Mouse (Mus musculus): ENCODE measurements around the gene Krt76.

The Krt76 gene

DNA sequence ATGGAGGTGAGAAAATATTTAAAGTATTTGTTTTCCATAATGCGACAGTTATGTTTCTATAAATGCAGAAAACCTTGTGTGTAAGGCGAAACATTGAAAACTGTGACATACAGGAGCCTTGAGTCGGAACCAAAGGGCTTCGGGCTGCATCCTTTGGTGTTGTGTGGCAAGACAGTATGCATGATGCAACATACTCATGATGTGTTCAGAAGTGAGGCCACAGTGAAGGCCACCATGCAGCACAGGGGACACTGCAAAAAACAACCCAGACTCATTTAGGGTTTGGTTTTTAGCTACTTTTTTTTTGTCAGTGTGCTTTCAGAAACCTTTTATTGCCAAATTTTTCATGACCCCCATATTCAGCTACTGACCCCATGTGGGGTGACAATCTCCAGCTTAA, 2.5 kb upstream of the Krt76 start:
- no peaks in the 10 kb centered on the region for H3K27me3 ChIP-seq (ENCODE audit: control insufficient read depth, insufficient read depth, low read length, poor library complexity, severe bottlenecking)
- no peaks in the 10 kb centered on the region for H3K36me3 ChIP-seq (ENCODE audit: control insufficient read depth, insufficient read depth, low read length, poor library complexity, severe bottlenecking)
- no peak for DNase-seq (ENCODE audit: low read depth, low spot score)

DNA sequence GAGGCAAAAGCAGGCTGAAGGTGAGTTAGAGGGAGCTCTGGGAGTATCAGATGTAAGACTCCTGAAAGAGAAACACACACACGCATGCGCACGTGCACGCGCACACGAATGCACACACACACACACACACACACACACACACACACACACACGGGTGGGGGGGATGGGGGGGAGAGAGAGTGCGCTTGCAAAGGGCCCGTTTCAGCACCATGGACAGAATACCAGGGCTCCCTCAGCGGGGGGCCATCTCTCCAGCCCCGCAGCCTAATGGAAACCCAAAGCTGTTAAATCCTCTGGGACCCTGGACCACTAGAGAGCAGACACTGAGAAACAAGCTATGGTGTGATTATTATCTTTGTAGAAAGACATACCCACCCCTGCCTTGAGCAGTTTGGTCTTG, 12.9 kb downstream of the Krt76 start:
- H3K36me3 ChIP-seq (ENCODE audit: control insufficient read depth, insufficient read depth, low read length, poor library complexity, severe bottlenecking): no peaks in the 10 kb centered on the region
- DNase-seq (ENCODE audit: low read depth, low spot score): no peak
- no peaks in the 10 kb centered on the region; the same call in 1 of the 2 replicates for H3K27me3 ChIP-seq (ENCODE audit: control insufficient read depth, insufficient read depth, low read length, poor library complexity, severe bottlenecking)

DNA sequence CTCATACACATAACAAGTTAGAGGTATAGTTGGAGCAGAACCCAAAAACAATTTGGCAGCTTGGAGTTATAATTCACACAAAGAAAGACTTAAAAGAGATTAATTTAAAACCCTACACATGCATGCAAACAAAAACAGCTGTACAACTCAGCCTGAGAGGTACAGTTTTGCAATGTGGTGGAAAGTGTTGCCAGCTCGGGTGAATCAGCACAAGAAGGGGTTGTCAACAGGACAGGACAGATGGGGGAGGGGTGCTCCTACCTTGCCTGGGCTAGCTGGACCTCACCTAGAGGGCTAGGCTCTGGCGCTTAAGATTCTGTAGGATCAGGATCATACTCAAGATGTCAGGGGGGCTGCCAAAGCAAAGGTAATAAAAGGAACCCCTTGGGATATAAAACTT, 14.7 kb downstream of the Krt76 start:
- no peaks in the 10 kb centered on the region; the same call in 1 of the 2 replicates for H3K27me3 ChIP-seq (ENCODE audit: control insufficient read depth, insufficient read depth, low read length, poor library complexity, severe bottlenecking)
- DNase-seq (ENCODE audit: low read depth, low spot score): no peak
- H3K36me3 ChIP-seq (ENCODE audit: control insufficient read depth, insufficient read depth, low read length, poor library complexity, severe bottlenecking): no peaks in the 10 kb centered on the region

DNA sequence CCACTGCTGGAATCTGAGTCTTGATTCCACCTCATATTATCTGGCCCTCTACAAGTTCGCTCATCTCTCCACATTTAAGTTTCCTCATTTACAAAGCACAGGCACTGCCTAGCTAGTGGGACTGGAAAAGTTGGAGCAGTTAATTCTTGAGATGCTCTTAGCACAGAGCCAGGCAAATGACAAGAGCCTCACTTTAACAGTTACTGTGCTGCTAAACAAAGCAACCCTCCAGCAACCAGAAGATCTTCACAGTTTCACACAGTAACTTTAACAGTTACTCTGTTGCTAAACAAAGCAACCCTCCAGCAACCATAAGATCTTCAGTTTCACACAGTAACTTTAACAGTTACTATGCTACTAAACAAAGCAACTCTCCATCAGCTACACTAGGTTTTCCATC, 18.3 kb downstream of the Krt76 start:
- H3K27me3 ChIP-seq (ENCODE audit: control insufficient read depth, insufficient read depth, low read length, poor library complexity, severe bottlenecking): no peaks in the 10 kb centered on the region; the same call in 1 of the 2 replicates
- no peak for DNase-seq (ENCODE audit: low read depth, low spot score)

DNA sequence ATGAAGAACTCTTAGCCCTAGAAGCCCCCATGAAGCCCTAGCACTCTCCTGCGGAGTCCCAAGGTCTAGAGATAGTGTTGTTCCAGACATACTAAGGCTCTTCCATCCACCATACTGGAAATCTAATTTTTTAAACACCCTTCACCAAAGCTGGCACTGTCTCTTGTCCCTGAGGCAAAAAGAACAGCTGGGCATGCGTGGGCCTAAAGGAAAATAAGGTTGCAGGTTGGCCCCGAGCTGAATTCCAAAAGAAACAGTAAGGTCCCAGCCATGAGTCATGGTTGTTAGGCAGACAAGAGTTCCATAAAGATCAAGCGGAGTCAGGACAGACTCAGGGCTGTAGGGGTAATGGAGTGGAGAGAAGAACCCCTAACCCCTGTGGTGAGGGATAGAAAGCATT, 19.5 kb downstream of the Krt76 start:
- no peaks in the 10 kb centered on the region for H3K27me3 ChIP-seq (ENCODE audit: control insufficient read depth, insufficient read depth, low read length, poor library complexity, severe bottlenecking)
- no peaks in the 10 kb centered on the region for H3K36me3 ChIP-seq (ENCODE audit: control insufficient read depth, insufficient read depth, low read length, poor library complexity, severe bottlenecking)
- no peak for DNase-seq (ENCODE audit: low read depth, low spot score)

More for the DNA sequence above, 18.3 kb downstream of the Krt76 start:
- no peaks in the 10 kb centered on the region for H3K36me3 ChIP-seq (ENCODE audit: control insufficient read depth, insufficient read depth, low read length, poor library complexity, severe bottlenecking)

DNA sequence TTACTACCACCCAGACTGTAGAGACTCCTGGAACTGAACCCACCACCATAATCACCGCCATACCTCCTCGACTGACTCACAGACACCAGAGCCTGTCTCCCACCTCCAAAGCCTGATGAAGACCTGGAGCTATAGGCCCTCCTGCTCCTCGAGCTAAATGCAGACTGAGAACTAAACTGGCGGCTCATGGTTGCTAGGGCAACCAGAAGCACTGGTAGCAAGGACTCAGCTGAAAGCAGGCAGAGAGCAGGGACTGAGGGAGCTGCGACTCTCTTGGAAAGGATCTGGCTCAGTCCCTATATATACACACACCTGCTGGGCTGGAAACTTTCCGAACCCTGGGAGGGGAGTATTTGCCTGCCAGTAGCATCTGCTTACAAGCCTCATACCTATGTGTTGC, 23.3 kb downstream of the Krt76 start, which contains the start of gene Krt77:
Gene Krt77 (minus strand): TSS at position 275 of the 400 bp plus-strand sequence.
- Histone ChIP-seq H3K27me3 (ENCODE audit: control insufficient read depth, insufficient read depth, low read length, poor library complexity, severe bottlenecking) (no peaks in the 10 kb centered on the region), H3K36me3 (ENCODE audit: control insufficient read depth, insufficient read depth, low read length, poor library complexity, severe bottlenecking) (no peaks in the 10 kb centered on the region)
- no peak for DNase-seq (ENCODE audit: low read depth, low spot score)

DNA sequence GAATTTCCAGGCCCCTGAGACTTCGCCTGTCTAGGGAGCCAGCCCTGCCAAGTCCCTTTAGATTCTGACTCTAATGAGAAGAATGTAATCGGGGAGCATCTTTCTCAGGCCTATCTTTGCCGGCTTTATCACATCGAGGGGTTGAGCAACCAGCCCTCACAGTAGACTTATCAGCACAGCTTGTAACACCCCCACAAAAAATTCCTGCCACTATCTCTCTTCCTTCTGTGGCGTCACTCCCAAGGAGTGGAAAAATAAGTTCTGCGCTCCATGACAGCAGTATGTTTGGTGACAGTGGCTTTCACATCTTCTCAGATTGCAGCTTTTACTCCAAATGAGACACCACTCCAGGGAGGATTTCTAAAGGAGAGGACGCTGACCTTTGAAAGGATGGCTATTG, 26.0 kb downstream of the Krt76 start:
- Histone ChIP-seq H3K27me3 (ENCODE audit: control insufficient read depth, insufficient read depth, low read length, poor library complexity, severe bottlenecking) (no peaks in the 10 kb centered on the region), H3K36me3 (ENCODE audit: control insufficient read depth, insufficient read depth, low read length, poor library complexity, severe bottlenecking) (no peaks in the 10 kb centered on the region)
- no peak for DNase-seq (ENCODE audit: low read depth, low spot score)

DNA sequence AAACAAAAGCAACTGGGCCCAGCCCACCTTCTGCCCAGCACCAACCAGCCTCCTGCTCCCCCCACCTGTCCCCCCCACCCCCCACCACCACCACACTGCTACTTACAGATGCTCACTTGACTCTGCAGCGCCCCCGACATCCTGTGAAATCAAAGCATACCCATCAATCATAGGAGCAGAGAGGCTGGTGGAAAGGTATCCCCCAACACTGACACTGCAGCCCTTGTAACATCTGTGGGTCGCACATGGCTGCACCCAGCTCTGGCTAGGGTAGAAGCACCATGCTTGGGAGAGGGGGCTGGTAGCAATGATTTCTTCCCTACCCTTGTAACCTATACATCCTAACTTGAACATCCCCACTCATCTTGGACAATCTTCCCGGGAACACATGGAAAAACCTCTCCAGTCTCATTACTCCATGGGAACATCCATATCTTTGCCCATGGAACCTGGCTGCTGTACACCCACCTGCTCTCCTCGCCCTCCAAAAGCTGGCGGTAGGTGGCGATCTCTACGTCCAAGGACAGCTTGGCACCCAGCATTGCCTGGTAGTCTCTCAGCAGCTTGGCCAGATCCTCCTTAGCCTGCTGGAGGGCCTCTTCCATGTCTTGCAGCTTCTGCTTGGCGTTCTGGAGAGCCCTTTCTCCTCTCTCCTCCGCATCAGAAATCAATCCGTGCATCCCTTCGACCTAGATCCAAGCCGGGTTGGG, 32.1 kb downstream of the Krt76 start:
- no peak for DNase-seq (ENCODE audit: low read depth, low spot score)
- Histone ChIP-seq H3K27me3 (ENCODE audit: control insufficient read depth, insufficient read depth, low read length, poor library complexity, severe bottlenecking) (no peaks in the 10 kb centered on the region), H3K36me3 (ENCODE audit: control insufficient read depth, insufficient read depth, low read length, poor library complexity, severe bottlenecking) (no peaks in the 10 kb centered on the region)

DNA sequence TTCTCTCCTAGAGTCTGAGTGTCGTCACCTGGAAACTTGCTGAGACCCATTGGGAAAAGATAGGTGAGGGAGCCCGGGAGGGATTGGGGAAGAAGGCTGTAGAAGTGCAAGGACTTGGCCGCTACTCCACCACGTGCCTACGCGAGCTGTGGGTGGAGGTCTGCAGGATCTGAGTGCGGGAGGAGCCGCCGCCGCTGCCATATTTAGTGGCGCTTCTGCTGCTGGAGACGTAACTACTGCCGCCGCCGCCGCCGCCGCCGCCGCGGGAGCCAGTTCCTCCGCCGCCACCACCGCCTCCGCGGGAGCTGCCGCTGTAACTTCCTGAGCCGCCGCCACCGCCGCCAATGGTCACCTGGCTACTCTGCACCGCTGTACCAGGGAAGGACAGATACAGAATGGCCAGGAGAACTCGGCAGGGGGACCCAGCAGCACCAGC, 33.0 kb downstream of the Krt76 start:
- Histone ChIP-seq H3K27me3 (ENCODE audit: control insufficient read depth, insufficient read depth, low read length, poor library complexity, severe bottlenecking) (no peaks in the 10 kb centered on the region), H3K36me3 (ENCODE audit: control insufficient read depth, insufficient read depth, low read length, poor library complexity, severe bottlenecking) (no peaks in the 10 kb centered on the region)
- no peak for DNase-seq (ENCODE audit: low read depth, low spot score)

DNA sequence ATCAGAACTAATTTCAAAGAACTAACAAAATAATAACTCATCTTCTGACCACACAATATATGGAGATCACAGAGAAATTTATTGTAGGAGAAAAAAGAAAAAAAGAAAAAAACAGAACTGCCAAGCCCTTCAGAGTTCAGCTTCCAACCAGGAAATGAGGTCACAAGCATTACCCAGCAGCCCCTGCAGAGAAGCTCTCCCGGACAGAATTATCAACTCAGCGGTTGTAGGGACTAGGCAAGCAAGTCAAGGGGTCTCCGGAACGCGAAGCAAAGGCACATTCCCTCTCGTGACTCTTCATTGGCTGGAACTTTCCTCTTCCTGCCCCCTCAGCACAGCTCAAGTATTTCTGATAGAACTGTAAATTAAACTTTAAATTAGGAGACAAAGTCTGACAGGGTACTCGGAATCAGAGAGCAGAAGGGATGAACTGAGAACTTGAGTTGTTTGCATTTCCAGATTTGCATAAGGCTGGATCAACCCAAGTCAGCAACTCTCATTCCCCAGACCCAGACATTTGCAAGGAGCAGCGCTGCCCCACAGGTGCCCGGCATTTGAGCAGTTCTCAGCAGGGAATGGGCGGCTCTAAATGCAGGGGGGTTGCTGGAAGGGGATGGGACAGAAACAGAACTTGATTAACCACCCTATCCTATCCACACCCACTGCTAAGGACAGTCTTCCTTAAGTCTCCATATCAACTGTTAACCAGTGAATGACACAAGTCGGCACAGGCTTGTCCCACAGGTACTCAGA, 33.9 kb downstream of the Krt76 start:
- DNase-seq (ENCODE audit: low read depth, low spot score): no peak
- no peaks in the 10 kb centered on the region for H3K27me3 ChIP-seq (ENCODE audit: control insufficient read depth, insufficient read depth, low read length, poor library complexity, severe bottlenecking)
- no peaks in the 10 kb centered on the region for H3K36me3 ChIP-seq (ENCODE audit: control insufficient read depth, insufficient read depth, low read length, poor library complexity, severe bottlenecking)

DNA sequence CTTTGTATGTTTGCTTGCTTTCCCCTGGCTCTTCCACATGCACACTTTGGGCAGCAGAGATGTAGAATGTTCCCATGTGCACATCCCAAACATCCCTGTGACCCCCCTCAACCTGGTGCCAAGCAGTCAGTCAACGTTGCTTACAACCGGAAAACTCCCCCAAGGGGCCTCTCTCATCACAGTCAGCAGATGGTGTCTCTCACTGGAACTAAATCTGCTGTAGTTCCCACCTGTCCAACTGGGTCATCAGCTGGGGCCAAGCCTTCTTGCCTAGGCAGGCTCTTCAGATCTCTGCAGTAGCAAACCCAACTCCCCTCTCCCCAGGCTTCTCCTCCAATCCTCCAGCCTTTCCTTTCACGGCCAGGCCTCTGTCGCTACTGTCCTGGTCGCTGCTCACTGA, 36.0 kb downstream of the Krt76 start:
- H3K27me3 ChIP-seq (ENCODE audit: control insufficient read depth, insufficient read depth, low read length, poor library complexity, severe bottlenecking): no peaks in the 10 kb centered on the region
- DNase-seq (ENCODE audit: low read depth, low spot score): no peak
- H3K36me3 ChIP-seq (ENCODE audit: control insufficient read depth, insufficient read depth, low read length, poor library complexity, severe bottlenecking): no peaks in the 10 kb centered on the region

DNA sequence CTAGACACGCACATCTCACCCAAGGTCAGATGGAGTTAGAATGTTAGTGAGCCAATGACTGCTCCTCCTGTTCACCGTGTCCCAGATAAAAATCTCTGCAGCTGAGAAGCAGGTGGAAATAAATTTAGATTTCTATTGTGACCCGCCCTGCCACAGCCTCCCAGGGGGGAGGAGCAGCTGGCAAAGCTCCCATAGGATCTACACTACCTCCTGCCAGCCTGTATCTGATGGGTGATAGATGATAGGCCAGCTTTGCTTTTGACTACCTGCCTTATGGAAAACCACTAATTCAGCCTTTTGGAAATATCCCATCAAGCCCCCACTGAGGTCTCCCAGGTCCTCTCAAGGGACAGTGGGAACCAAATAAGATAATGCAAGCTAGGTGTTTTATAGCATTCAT, 37.0 kb downstream of the Krt76 start:
- Histone ChIP-seq H3K36me3 (ENCODE audit: control insufficient read depth, insufficient read depth, low read length, poor library complexity, severe bottlenecking) (no peaks in the 10 kb centered on the region), H3K27me3 (ENCODE audit: control insufficient read depth, insufficient read depth, low read length, poor library complexity, severe bottlenecking) (no peaks in the 10 kb centered on the region)
- DNase-seq (ENCODE audit: low read depth, low spot score): no peak

DNA sequence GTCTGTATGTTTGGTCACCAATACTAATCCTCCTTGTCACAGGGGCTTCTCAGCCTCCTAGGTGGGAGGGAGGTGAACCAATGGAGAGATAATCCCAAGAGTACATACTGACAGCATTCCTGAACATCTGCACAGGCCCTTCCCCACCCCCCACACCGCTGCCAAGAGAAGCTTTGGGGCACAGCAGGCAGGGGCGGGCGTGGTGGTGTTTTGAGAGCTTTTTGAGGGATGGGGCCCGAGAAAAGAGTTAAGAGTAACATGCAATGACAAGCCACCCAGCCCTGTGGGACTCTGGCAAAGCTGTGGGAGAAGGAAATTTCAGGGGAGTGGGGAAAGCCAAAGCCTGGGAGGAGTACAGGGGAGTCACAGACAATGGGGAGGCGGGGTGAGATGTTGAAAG, 38.4 kb downstream of the Krt76 start:
- DNase-seq (ENCODE audit: low read depth, low spot score): no peak
- Histone ChIP-seq H3K36me3 (ENCODE audit: control insufficient read depth, insufficient read depth, low read length, poor library complexity, severe bottlenecking) (no peaks in the 10 kb centered on the region), H3K27me3 (ENCODE audit: control insufficient read depth, insufficient read depth, low read length, poor library complexity, severe bottlenecking) (no peaks in the 10 kb centered on the region)

DNA sequence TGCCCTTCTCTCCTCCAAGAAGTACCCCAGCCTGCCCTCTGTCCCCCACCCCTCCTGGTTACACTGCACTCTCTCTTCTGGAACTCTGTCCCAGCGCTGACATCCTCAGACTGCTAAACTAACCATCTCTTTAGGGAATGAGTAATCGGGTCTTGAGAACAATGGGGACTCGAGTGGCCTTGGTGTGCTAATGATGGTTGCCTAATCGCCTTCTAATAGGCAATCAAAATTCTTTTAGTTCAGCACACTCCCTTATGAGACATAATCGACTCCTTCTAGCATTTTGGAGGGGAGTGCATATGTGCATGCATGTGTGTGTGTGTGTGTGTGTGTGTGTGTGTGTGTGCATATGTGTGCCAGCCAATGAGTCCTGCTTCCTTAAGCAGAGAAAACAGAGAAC, 40.1 kb downstream of the Krt76 start:
- no peak for DNase-seq (ENCODE audit: low read depth, low spot score)
- no peaks in the 10 kb centered on the region for H3K36me3 ChIP-seq (ENCODE audit: control insufficient read depth, insufficient read depth, low read length, poor library complexity, severe bottlenecking)
- H3K27me3 ChIP-seq (ENCODE audit: control insufficient read depth, insufficient read depth, low read length, poor library complexity, severe bottlenecking): no peaks in the 10 kb centered on the region

DNA sequence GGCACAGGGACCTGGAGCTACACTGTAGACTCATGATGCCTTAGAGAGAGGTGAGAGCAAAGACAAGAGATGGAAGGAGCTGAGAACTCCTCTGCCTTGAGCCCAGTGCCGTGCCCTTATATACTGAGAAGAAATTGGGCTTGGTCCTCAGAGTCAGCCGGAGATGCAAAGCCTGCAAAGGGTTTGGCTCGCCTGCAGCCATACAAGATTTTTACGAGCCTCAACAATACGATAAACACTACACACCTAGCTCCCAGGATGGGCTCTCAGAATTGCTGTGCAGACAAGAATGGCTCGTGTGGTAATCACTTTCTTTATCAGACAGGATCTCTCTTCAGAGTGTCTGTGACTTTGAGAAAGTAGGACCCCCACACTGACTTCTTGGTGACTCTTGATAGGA, 42.0 kb downstream of the Krt76 start, which contains the start of gene Krt1:
Gene Krt1 (minus strand): TSS at position 101 of the 400 bp plus-strand sequence.
- Histone ChIP-seq H3K36me3 (ENCODE audit: control insufficient read depth, insufficient read depth, low read length, poor library complexity, severe bottlenecking) (no peaks in the 10 kb centered on the region), H3K27me3 (ENCODE audit: control insufficient read depth, insufficient read depth, low read length, poor library complexity, severe bottlenecking) (no peaks in the 10 kb centered on the region)
- no peak for DNase-seq (ENCODE audit: low read depth, low spot score)
